Mouse (Mus musculus) heart, embryonic 12.5 days (tissue): Measurements from ENCODE around the gene Acot5. TPM values are rescaled to one million over a fixed set of nuclear protein-coding genes. Genes with fewer than 3 reads are reported as not detected.

Experiments used
- polyA plus RNA-seq: library from polyadenylated mRNA; unstranded; fragments of >200 nt; fragmentation: Nextera tagmentation; extraction: Ambion mirVana; gene quantifications from 2 replicates; pipeline ENCODE4 v1.2.1, GENCODE M21; 2016

The Acot5 gene
- polyA plus RNA-seq, 1 experiment from 2014 or later, result 0.22 TPM

Other genes starting within 250 kb of the Acot5 start
- gene Numb, start 147.4 kb upstream of the Acot5 start, polyA plus RNA-seq, result 40.6 and 43.7 TPM in 2 replicates
- 14.7 and 16.5 TPM in 2 replicates for gene Riox1, start 118.7 kb upstream of the Acot5 start, polyA plus RNA-seq
- not detected in 2 replicates for gene Heatr4, start 84.5 kb upstream of the Acot5 start, polyA plus RNA-seq
- gene Acot2, start 81.5 kb upstream of the Acot5 start, polyA plus RNA-seq, result 43.8 and 45.1 TPM in 2 replicates
- gene Acot1, start 59.8 kb upstream of the Acot5 start, polyA plus RNA-seq, result 20.0 and 21.3 TPM in 2 replicates
- gene Acot4, start 30.9 kb upstream of the Acot5 start, polyA plus RNA-seq, result 0.36 and 0.64 TPM in 2 replicates
- gene Gm49366, start 30.4 kb upstream of the Acot5 start, polyA plus RNA-seq, result not detected in 2 replicates
- 0.27 and 0.64 TPM in 2 replicates for gene Acot3, start 17.2 kb upstream of the Acot5 start, polyA plus RNA-seq
- 0.64 and 1.1 TPM in 2 replicates for gene Acot6, start 31.3 kb downstream of the Acot5 start, polyA plus RNA-seq
- 4.4 and 5.4 TPM in 2 replicates for gene Dnal1, start 45.0 kb downstream of the Acot5 start, polyA plus RNA-seq
- 0.40 and 0.68 TPM in 2 replicates for gene Pnma1, start 79.2 kb downstream of the Acot5 start, polyA plus RNA-seq
- gene Elmsan1, start 149.6 kb downstream of the Acot5 start, polyA plus RNA-seq, result 8.7 and 10.6 TPM in 2 replicates
- 75.8 and 77.5 TPM in 2 replicates for gene Ptgr2, start 215.9 kb downstream of the Acot5 start, polyA plus RNA-seq
- 53.1 and 59.9 TPM in 2 replicates for gene Zfp410, start 247.5 kb downstream of the Acot5 start, polyA plus RNA-seq